Mouse (Mus musculus): ENCODE results near the gene Zfp536. TPM values are rescaled to one million over a fixed set of nuclear protein-coding genes. Genes with fewer than 3 reads are reported as not detected.

The Zfp536 gene
- total and polyA plus RNA-seq, 2 experiments from 2014 or later = 3.3 to 16.4 TPM

DNA sequence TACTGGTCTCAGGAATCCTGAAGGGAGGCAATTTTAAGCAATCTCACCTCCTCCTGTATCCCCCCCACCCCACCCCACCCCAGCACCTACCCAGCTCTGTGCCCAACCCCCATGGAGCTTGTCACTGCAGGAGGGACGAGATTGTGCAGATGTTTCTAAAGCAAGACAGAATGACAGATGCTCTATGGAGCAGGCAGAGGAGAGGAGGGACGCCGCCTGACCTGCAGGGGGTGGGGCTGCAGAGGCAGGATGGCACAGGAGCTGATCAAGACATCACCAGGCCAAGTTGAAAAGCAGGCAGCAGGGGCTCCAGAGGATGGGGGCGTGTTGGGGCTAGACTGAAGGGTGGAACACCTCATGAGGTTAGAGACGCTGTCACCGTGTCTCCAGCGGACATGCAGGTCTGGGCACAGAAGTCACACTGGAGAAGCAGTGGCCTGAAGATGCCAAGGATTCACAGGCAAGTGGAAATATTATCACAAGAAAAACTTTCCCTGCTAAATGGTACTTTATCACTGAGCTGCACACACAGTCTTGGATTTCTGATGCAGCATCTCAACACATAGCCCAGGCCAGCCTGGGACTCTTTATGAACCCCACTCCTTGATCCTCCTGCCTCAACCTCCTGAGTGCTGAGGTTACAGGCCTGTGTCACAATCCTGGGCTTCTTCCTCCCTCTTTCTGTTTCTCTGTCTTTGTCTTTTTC, 37.6 kb downstream of the Zfp536 start:
- no peak for DNase-seq (ENCODE audit: low spot score)
- WGBS = 45% methylated on average over 7 of the region's 7 CpGs

DNA sequence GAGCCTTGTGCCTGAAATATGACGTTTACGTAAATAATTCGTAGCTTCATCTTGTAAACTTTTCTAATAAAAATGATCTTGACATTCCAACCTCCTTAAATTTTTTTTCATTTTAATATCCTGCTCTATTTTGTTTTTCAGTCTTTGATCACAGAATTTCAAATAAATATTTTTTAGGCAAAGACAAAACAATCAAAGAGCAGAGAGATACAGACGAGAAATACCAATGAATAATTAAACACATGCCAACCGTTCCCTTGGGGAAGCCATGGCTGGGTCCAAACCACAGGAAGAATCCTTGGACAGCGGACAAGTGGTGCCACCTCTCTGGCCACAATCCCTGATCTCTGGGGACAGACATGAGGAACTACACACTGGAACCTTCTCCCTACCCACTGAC, 38.3 kb downstream of the Zfp536 start:
- 88% methylated on average over 6 of the region's 6 CpGs for WGBS
- ATAC-seq (ENCODE audit: insufficient read depth, low read depth) = no peak
- H3K4me3 ChIP-seq (ENCODE audit: low read depth, low read length) = no peak overlapping the region

More for the DNA sequence above, 37.6 kb downstream of the Zfp536 start:
- Histone ChIP-seq H3K36me3 (replicated peaks; ENCODE audit: control insufficient read depth, insufficient read depth, low read length) (no peaks in the 10 kb centered on the region), H3K9me3 (replicated peaks; ENCODE audit: control insufficient read depth, low read length) (no peaks in the 10 kb centered on the region), H3K27ac (ENCODE audit: low read depth) (no peak overlapping the region), H3K27me3 (ENCODE audit: control insufficient read depth, insufficient read depth, low read length) (no peaks in the 10 kb centered on the region), H3K4me2 (ENCODE audit: low read depth, low read length) (no peak overlapping the region), H3K9ac (replicated peaks; ENCODE audit: low read depth, low read length) (no peak overlapping the region), H3K4me1 (ENCODE audit: control insufficient read depth, insufficient read depth) (no peaks in the 10 kb centered on the region), H3K4me3 (ENCODE audit: low read depth, low read length) (no peak overlapping the region)
- ATAC-seq (ENCODE audit: insufficient read depth, low read depth) = no peak
- TF ChIP-seq EP300 (IDR thresholded peaks at IDR 0.05; ENCODE audit: low read depth) = no peak
- TF ChIP-seq CTCF (IDR thresholded peaks at IDR 0.05; ENCODE audit: low read depth) = no peak

DNA sequence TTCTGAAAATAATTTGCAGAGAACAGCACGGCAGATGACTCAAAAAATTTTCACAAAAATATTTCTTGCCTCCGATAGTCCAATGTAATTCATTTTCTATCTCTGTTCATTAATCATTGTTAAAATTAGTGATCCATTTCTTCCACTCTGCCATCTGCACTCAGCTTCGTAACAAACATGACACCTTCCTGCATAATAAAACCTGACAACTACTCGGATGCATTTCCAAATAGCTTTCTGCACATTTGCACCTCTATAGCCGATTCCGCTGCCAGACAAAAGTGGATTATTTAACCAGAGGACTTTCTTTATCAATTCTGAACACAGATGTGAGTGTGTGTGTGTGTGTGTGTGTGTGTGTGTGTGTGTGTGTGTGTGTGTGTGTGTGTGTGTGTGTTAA, 38.9 kb downstream of the Zfp536 start:
- Histone ChIP-seq H3K36me3 (replicated peaks; ENCODE audit: control insufficient read depth, insufficient read depth, low read length) (no peaks in the 10 kb centered on the region), H3K4me3 (ENCODE audit: low read depth, low read length) (no peak overlapping the region), H3K27me3 (ENCODE audit: control insufficient read depth, insufficient read depth, low read length) (no peaks in the 10 kb centered on the region), H3K4me1 (ENCODE audit: control insufficient read depth, insufficient read depth) (no peaks in the 10 kb centered on the region), H3K9ac (replicated peaks; ENCODE audit: low read depth, low read length) (no peak overlapping the region), H3K4me2 (ENCODE audit: low read depth, low read length) (no peak overlapping the region), H3K9me3 (replicated peaks; ENCODE audit: control insufficient read depth, low read length) (no peaks in the 10 kb centered on the region), H3K27ac (ENCODE audit: low read depth) (no peak overlapping the region)
- no peak for TF ChIP-seq EP300 (IDR thresholded peaks at IDR 0.05; ENCODE audit: low read depth)
- no peak for TF ChIP-seq CTCF (IDR thresholded peaks at IDR 0.05; ENCODE audit: low read depth)
- no peak for DNase-seq (ENCODE audit: low spot score)
- ATAC-seq (ENCODE audit: insufficient read depth, low read depth) = no peak
- WGBS = 76% methylated on average over 6 of the region's 6 CpGs

More for the DNA sequence above, 38.3 kb downstream of the Zfp536 start:
- H3K9me3 ChIP-seq (replicated peaks; ENCODE audit: control insufficient read depth, low read length) = no peaks in the 10 kb centered on the region
- H3K9ac ChIP-seq (replicated peaks; ENCODE audit: low read depth, low read length) = no peak overlapping the region
- no peaks in the 10 kb centered on the region for H3K4me1 ChIP-seq (ENCODE audit: control insufficient read depth, insufficient read depth)
- no peak overlapping the region for H3K4me2 ChIP-seq (ENCODE audit: low read depth, low read length)
- TF ChIP-seq EP300 (IDR thresholded peaks at IDR 0.05; ENCODE audit: low read depth) = no peak
- TF ChIP-seq CTCF (IDR thresholded peaks at IDR 0.05; ENCODE audit: low read depth) = no peak
- DNase-seq (ENCODE audit: low spot score) = no peak
- H3K27ac ChIP-seq (ENCODE audit: low read depth) = no peak overlapping the region
- H3K27me3 ChIP-seq (ENCODE audit: control insufficient read depth, insufficient read depth, low read length) = no peaks in the 10 kb centered on the region
- H3K36me3 ChIP-seq (replicated peaks; ENCODE audit: control insufficient read depth, insufficient read depth, low read length) = no peaks in the 10 kb centered on the region

DNA sequence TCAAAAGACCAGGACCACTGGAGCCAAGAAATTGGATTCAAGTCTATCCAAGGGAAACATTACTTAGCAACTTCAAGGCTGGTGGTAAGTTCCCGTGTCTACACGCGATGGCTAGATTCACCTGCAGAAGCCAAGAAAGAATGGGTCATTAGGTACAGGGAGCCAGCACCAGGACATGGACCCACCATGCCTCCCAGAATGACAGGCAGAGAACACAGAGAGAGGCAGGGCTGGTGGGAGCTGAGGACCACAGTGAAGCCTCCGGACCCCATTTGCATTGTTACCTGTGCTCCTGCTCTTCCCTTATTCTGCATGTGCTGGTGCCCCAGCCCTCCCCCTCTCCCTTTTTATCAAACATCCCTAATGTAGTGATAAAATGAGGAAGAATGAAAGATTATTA, 39.4 kb downstream of the Zfp536 start:
- Histone ChIP-seq H3K9ac (replicated peaks; ENCODE audit: low read depth, low read length) (no peak overlapping the region), H3K4me2 (ENCODE audit: low read depth, low read length) (no peak overlapping the region), H3K36me3 (replicated peaks; ENCODE audit: control insufficient read depth, insufficient read depth, low read length) (no peaks in the 10 kb centered on the region), H3K27ac (ENCODE audit: low read depth) (no peak overlapping the region), H3K4me1 (ENCODE audit: control insufficient read depth, insufficient read depth) (no peaks in the 10 kb centered on the region), H3K4me3 (ENCODE audit: low read depth, low read length) (no peak overlapping the region), H3K9me3 (replicated peaks; ENCODE audit: control insufficient read depth, low read length) (no peaks in the 10 kb centered on the region), H3K27me3 (ENCODE audit: control insufficient read depth, insufficient read depth, low read length) (no peaks in the 10 kb centered on the region)
- WGBS = 92% methylated on average over 4 of the region's 4 CpGs
- no peak for TF ChIP-seq CTCF (IDR thresholded peaks at IDR 0.05; ENCODE audit: low read depth)
- TF ChIP-seq EP300 (IDR thresholded peaks at IDR 0.05; ENCODE audit: low read depth) = no peak
- no peak for DNase-seq (ENCODE audit: low spot score)
- no peak for ATAC-seq (ENCODE audit: insufficient read depth, low read depth)

DNA sequence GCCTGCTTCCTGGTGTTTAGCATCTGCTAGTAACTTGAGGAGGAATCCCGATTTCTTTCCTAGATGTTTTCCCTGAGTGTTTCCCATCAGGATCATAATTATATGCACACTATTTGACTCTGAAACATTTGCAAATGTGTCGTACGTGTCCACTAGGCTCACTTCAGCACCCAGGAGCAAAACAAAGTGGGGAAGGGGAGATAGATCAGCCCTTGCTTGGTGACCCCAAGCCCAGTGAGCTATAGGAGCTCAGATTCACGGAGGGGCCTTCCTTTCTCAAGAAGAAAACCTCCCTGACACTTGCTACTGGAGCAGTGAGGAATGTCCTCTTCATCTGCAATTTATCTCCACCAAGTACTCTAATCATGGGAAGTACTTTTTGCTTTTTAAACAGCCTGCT, 40.7 kb downstream of the Zfp536 start:
- Histone ChIP-seq H3K4me1 (ENCODE audit: control insufficient read depth, insufficient read depth) (no peaks in the 10 kb centered on the region), H3K27ac (ENCODE audit: low read depth) (no peak overlapping the region), H3K9me3 (replicated peaks; ENCODE audit: control insufficient read depth, low read length) (no peaks in the 10 kb centered on the region), H3K36me3 (replicated peaks; ENCODE audit: control insufficient read depth, insufficient read depth, low read length) (no peaks in the 10 kb centered on the region), H3K4me2 (ENCODE audit: low read depth, low read length) (no peak overlapping the region), H3K9ac (replicated peaks; ENCODE audit: low read depth, low read length) (no peak overlapping the region), H3K4me3 (ENCODE audit: low read depth, low read length) (no peak overlapping the region), H3K27me3 (ENCODE audit: control insufficient read depth, insufficient read depth, low read length) (no peaks in the 10 kb centered on the region)
- TF ChIP-seq EP300 (IDR thresholded peaks at IDR 0.05; ENCODE audit: low read depth) (no peak), CTCF (IDR thresholded peaks at IDR 0.05; ENCODE audit: low read depth) (no peak)
- DNase-seq (ENCODE audit: low spot score) (no peak), ATAC-seq (ENCODE audit: insufficient read depth, low read depth) (no peak)
- WGBS = 58% methylated on average over 4 of the region's 4 CpGs

DNA sequence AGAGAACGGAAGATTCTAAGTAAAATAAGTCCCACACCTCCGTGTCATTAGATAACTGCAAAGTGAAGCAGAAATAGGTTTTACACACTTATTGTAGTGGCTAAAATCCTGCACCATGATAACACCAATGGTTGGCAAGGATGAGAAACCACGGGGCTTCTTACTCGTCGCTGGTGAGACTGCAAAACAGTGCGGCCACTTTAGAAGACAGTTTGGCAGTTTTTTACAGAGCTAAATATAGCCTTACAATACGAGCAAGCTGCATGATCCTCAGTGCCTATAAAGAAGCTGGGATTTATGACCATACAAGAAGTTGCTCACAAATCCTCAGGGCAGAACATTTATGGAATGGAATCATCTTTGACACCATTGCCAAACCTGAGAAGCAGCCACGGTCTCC, 45.7 kb downstream of the Zfp536 start:
- TF ChIP-seq CTCF (IDR thresholded peaks at IDR 0.05; ENCODE audit: low read depth) = no peak
- no peak for TF ChIP-seq EP300 (IDR thresholded peaks at IDR 0.05; ENCODE audit: low read depth)
- Histone ChIP-seq H3K9ac (replicated peaks; ENCODE audit: low read depth, low read length) (no peak overlapping the region), H3K4me1 (ENCODE audit: control insufficient read depth, insufficient read depth) (no peaks in the 10 kb centered on the region), H3K27me3 (ENCODE audit: control insufficient read depth, insufficient read depth, low read length) (no peaks in the 10 kb centered on the region), H3K4me3 (ENCODE audit: low read depth, low read length) (no peak overlapping the region), H3K36me3 (replicated peaks; ENCODE audit: control insufficient read depth, insufficient read depth, low read length) (no peaks in the 10 kb centered on the region), H3K9me3 (replicated peaks; ENCODE audit: control insufficient read depth, low read length) (no peaks in the 10 kb centered on the region), H3K4me2 (ENCODE audit: low read depth, low read length) (peak overlapping the region; percentile 4; the same call in 1 of the 2 replicates), H3K27ac (ENCODE audit: low read depth) (peak overlapping the region; percentile 17; the same call in 1 of the 2 replicates)
- 0 out of 2 replicates have a peak, but pooled peaks have one; percentile 51 for ATAC-seq (ENCODE audit: insufficient read depth, low read depth)
- peak; percentile 49 for DNase-seq (ENCODE audit: low spot score)
- WGBS = 38% methylated on average over 8 of the region's 8 CpGs

Data from heart, postnatal 0 days (tissue).